24 mouse cellular contexts compared by ENCODE assay signal in the genomic region with DNA sequence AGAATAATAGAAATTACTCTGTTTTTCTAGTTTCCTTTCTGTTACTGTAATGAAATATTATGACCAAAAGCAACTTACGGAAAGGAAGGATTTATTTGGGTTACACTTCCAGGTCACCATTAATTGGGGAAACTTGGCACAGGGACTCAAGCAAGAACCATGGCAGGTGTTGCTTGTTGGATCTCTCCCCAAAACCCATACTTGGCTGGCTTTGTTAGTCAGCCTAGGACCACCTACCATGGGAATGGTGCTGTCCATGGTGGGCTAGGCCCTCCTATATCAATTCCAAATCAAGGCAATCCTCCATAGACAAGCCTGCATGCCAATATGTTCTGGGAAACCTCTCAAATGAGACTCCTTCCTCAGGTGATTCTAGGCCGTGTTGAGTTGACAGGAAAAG.
"Had no signal": no experiment of that assay in that cellular context is flagged by ENCODE, and none has a peak within 500 bp of the region (broad histone marks: within the 10 kb centered on the region; RNA-seq: fewer than 3 reads in every experiment).

No protein-coding gene starts in this region.

- H3K4me1 ChIP-seq: heart, embryonic 10.5 days; hindbrain, embryonic 10.5 days; hindbrain, embryonic 12.5 days; intestine, embryonic 15.5 days; limb, embryonic 10.5 days; limb, embryonic 12.5 days; liver, embryonic 13.5 days; liver, embryonic 15.5 days had no signal

- H3K4me3 ChIP-seq: gastrocnemius, adult 2 months; heart, embryonic 10.5 days; heart, embryonic 12.5 days; hindbrain, embryonic 10.5 days; hindbrain, embryonic 12.5 days; intestine, embryonic 15.5 days; limb, embryonic 10.5 days; limb, embryonic 12.5 days; liver, embryonic 13.5 days; liver, embryonic 15.5 days had no signal

- H3K27ac ChIP-seq: gastrocnemius, adult 2 months; heart, embryonic 10.5 days; hindbrain, embryonic 10.5 days; hindbrain, embryonic 12.5 days; intestine, embryonic 15.5 days; limb, embryonic 10.5 days; limb, embryonic 12.5 days; liver, embryonic 13.5 days; liver, embryonic 15.5 days had no signal

- H3K9ac ChIP-seq: heart, embryonic 12.5 days; hindbrain, embryonic 12.5 days; intestine, embryonic 15.5 days; limb, embryonic 12.5 days; liver, embryonic 13.5 days; liver, embryonic 15.5 days had no signal

- ATAC-seq: inflammation-experienced regulatory T-cells, adult 6 months; intestine, embryonic 15.5 days; intestine, postnatal 0 days had no signal

- H3K4me2 ChIP-seq: heart, embryonic 12.5 days; hindbrain, embryonic 12.5 days; intestine, embryonic 15.5 days; limb, embryonic 12.5 days; liver, embryonic 11.5 days; liver, embryonic 13.5 days; liver, embryonic 15.5 days had no signal

- H3K36me3 ChIP-seq: hindbrain, embryonic 10.5 days; hindbrain, embryonic 12.5 days; intestine, embryonic 15.5 days; limb, embryonic 10.5 days; limb, embryonic 12.5 days; liver, embryonic 13.5 days; liver, embryonic 15.5 days had no signal

- H3K9me3 ChIP-seq: heart, embryonic 10.5 days; heart, embryonic 12.5 days; hindbrain, embryonic 10.5 days; hindbrain, embryonic 12.5 days; intestine, embryonic 15.5 days; limb, embryonic 10.5 days; limb, embryonic 12.5 days; liver, embryonic 13.5 days; liver, embryonic 15.5 days had no signal

- H3K27me3 ChIP-seq: heart, embryonic 12.5 days; hindbrain, embryonic 12.5 days; intestine, embryonic 15.5 days; limb, embryonic 12.5 days; liver, embryonic 13.5 days; liver, embryonic 15.5 days had no signal

- DNase-seq: gastrocnemius, adult 2 months; gastrocnemius, postnatal 10 days; gastrocnemius, postnatal 25 days; heart, adult 18-20 months; heart, postnatal 10 days; heart, postnatal 4 days; kidney, adult 18-20 months; kidney, adult 8-10 months; kidney, postnatal 10 days; kidney, postnatal 25 days; kidney, postnatal 4 days; liver; liver, embryonic 13.5 days had no signal
